Mouse (Mus musculus) kidney, embryonic 14.5 days (tissue): Measurements from ENCODE around the gene Dhrs1. TPM values are rescaled to one million over a fixed set of nuclear protein-coding genes. Genes with fewer than 3 reads are reported as not detected.

Experiments
- ATAC-seq: fragments of 200-750 bp; cut with Nextera tagmentation; 2 replicates; pipeline ENCODE4 v1.8.0; 2017; ENCODE audit warnings: moderate number of reproducible peaks, mild to moderate bottlenecking, moderate TSS enrichment, moderate library complexity; ENCODE audit not compliant: low FRiP score, low TSS enrichment
- H3K27ac ChIP-seq: fragments of 300-500 bp; sonication (generic); 2 replicates; pipeline ENCODE4 v1.5.1; 2014; ENCODE audit warnings: low read depth, mild to moderate bottlenecking, low read length, moderate library complexity, mixed read lengths
- H3K27me3 ChIP-seq: fragments of 300-500 bp; sonication (generic); 2 replicates; pipeline ENCODE4 v1.6.1; 2014; ENCODE audit warnings: mild to moderate bottlenecking, low read length; ENCODE audit not compliant: control insufficient read depth, insufficient read depth
- H3K36me3 ChIP-seq: fragments of 300-500 bp; sonication (generic); 2 replicates; pipeline ENCODE4 v1.6.1; 2014; ENCODE audit warnings: low read length, mixed read lengths; ENCODE audit not compliant: control insufficient read depth, insufficient read depth
- H3K4me1 ChIP-seq: fragments of 300-500 bp; sonication (generic); 2 replicates; pipeline ENCODE4 v1.6.1; 2014; ENCODE audit warnings: low read length, mixed read lengths; ENCODE audit not compliant: control insufficient read depth, insufficient read depth
- H3K4me2 ChIP-seq: fragments of 300-500 bp; sonication (generic); replicated peaks from 2 replicates; pipeline ENCODE4 v1.6.1; 2014; ENCODE audit warnings: low read depth, mild to moderate bottlenecking, low read length
- H3K4me3 ChIP-seq: fragments of 300-500 bp; sonication (generic); 2 replicates; pipeline ENCODE4 v1.5.1; 2014; ENCODE audit warnings: mild to moderate bottlenecking, low read length
- H3K9ac ChIP-seq: fragments of 300-500 bp; sonication (generic); 2 replicates; pipeline ENCODE4 v1.6.1; 2014; ENCODE audit warnings: low read depth, mild to moderate bottlenecking, low read length, moderate library complexity
- H3K9me3 ChIP-seq: fragments of 300-500 bp; sonication (generic); 2 replicates; pipeline ENCODE4 v1.6.1; 2016; ENCODE audit warnings: low read length; ENCODE audit not compliant: control insufficient read depth
- WGBS: fragments of 180-500 bp; shearing (Covaris S2); extraction: QIAGEN DNeasy Blood & Tissue Kit; methylation state at CpG from one replicate; pipeline ENCODE4 v1.1.7; 2014; 5-methylcytosine and 5-hydroxymethylcytosine counted together
- polyA plus RNA-seq: library from polyadenylated mRNA; unstranded; fragments of >200 nt; fragmentation: Nextera tagmentation; extraction: Ambion mirVana; gene quantifications from 2 replicates; pipeline ENCODE4 v1.2.1, GENCODE M21; 2014

The Dhrs1 gene
- polyA plus RNA-seq, 1 experiment from 2014 or later = 82.3 TPM

- H3K27me3 ChIP-seq = peaks cover 5% of the 10 kb centered on the region
- H3K36me3 ChIP-seq = peaks cover 34% of the 10 kb centered on the region
- H3K9ac ChIP-seq = no peak overlapping the region
- H3K4me1 ChIP-seq = no peaks in the 10 kb centered on the region; the same call in 1 of the 2 replicates
- no peak overlapping the region for H3K4me2 ChIP-seq
- 88% methylated on average over 6 of the region's 6 CpGs for WGBS
- no peak overlapping the region for H3K27ac ChIP-seq
- H3K9me3 ChIP-seq = no peaks in the 10 kb centered on the region
- ATAC-seq = no peak
- H3K4me3 ChIP-seq = no peak overlapping the region
Measured at GRCm38 (mm10) chr14:55757566-55757965, 12.1 kb upstream of the Dhrs1 start.

DNA sequence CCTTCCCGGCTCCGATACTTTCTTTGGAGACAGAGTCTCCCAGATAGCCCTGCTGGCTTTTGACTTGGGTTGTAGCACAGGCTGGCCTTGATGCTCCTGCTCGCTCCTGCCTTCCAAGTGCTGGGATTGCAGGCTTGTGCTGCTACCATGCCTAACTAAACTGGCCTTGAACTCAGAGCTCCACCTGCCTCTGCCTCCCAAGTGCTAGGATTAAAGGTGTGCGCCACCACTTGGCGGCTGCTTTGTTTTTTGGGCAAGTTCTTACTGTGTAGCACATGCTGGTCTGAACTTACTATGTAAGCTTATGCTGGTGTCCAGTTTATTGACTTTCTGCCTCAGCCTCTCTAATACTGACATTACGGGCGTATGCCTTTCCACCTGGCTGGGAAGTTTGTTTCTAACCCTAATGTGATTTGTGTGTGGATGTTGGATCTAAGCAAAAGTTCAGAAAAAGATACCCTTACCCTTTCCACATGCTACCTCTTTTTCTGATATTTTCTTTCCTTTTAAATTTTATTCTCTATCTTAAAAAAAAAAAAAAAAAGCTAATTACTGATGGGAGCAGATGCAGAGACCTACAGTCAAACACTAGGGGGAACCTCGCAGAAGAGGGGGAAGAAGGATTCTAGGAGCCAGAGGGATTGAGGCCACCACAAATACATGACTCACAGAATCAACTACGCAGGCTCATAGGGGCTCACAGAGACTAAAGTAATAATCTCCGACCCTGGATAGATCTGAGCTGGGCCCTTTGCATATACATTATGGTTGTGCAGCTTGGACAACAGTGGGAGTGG, 1.8 kb upstream of the Dhrs1 start:
- Histone ChIP-seq H3K4me1 (peaks cover 23% of the 10 kb centered on the region), H3K9me3 (no peaks in the 10 kb centered on the region), H3K9ac (no peak overlapping the region), H3K4me3 (no peak overlapping the region; the same call in 1 of the 2 replicates), H3K27ac (no peak overlapping the region), H3K4me2 (peak overlapping the region; percentile 95; the same call in 1 of the 2 replicates), H3K36me3 (peaks cover 38% of the 10 kb centered on the region), H3K27me3 (no peaks in the 10 kb centered on the region)
- 95% methylated on average over 10 of the region's 10 CpGs for WGBS
- ATAC-seq = no peak

GRCm38 (mm10) chr14:55745861-55746237, 359 bp upstream of the Dhrs1 start:
- H3K4me2 ChIP-seq = peak overlapping the region; percentile 95
- H3K27ac ChIP-seq = no peak overlapping the region
- H3K4me3 ChIP-seq = peak overlapping the region; percentile 92
- no peak for ATAC-seq
- no peaks in the 10 kb centered on the region for H3K9me3 ChIP-seq
- peak overlapping the region; percentile 83 for H3K9ac ChIP-seq
- H3K4me1 ChIP-seq = peaks cover 23% of the 10 kb centered on the region
- H3K36me3 ChIP-seq = peaks cover 31% of the 10 kb centered on the region
- no peaks in the 10 kb centered on the region for H3K27me3 ChIP-seq
- under 1% methylated on average over 31 of the region's 31 CpGs for WGBS

DNA sequence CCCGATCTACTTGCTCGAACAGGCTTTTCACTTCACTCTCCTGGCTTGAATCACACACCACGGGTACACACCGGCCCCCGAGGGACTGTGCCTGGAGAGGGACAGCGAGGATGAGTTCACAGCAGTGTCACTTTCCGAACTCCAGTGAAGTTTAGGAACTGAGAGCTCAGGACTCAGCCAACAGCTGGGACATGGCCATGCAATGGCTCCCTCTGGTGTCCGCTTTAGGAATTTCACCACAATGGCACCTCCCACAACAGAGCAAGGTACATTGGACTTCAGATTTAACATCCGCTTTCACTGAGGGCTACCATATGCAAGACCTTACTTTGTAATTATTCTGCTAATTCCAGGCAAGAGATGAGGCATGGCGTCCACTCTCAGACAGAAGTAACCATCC, 1.8 kb downstream of the Dhrs1 start:
- H3K4me2 ChIP-seq = peak overlapping the region; percentile 30; the same call in 1 of the 2 replicates
- no peak overlapping the region for H3K27ac ChIP-seq
- H3K4me1 ChIP-seq = peaks cover 23% of the 10 kb centered on the region
- peak overlapping the region; percentile 14 for H3K4me3 ChIP-seq
- peak overlapping the region; percentile 37; the same call in 1 of the 2 replicates for H3K9ac ChIP-seq
- no peaks in the 10 kb centered on the region for H3K9me3 ChIP-seq
- H3K27me3 ChIP-seq = no peaks in the 10 kb centered on the region
- whole genome bisulfite sequencing = 20% methylated on average over 10 of the region's 10 CpGs
- peaks cover 36% of the 10 kb centered on the region for H3K36me3 ChIP-seq
- ATAC-seq = peak; percentile 76

DNA sequence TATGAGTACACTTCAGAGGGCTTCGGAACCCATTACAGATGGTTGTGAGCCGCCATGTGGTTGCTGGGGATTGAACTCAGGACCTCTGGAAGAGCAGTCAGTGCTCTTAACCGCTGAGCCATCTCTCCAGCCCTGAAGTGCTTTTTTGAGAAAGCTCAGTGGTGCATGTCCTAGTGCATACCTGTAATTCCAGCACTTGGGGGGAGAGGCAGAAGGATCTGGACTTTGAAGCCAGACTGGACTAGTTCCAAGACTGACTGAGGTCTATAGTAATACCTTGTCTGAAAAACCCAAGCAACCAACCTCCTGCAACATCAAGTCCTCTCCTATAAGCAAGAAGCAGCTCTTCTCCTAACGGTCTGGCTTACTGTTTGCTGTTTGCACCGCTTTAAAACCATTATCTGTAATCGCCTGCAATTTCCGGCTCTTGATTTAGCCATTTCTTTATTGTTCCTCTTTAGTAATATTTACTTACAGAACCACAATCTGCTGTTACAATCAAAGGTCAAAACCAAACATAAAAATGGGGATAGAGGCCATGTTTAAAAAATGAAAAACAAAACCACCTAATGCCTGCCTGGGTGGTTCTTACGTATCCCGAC, 8.3 kb downstream of the Dhrs1 start:
- no peak for ATAC-seq
- Histone ChIP-seq H3K36me3 (peaks cover 33% of the 10 kb centered on the region), H3K9ac (no peak overlapping the region), H3K4me3 (no peak overlapping the region), H3K27me3 (no peaks in the 10 kb centered on the region), H3K4me2 (no peak overlapping the region), H3K27ac (no peak overlapping the region), H3K4me1 (no peaks in the 10 kb centered on the region), H3K9me3 (no peaks in the 10 kb centered on the region)
- 78% methylated on average over 9 of the region's 9 CpGs for WGBS

GRCm38 (mm10) chr14:55735758-55736157, 9.7 kb downstream of the Dhrs1 start:
- 85% methylated on average over 4 of the region's 4 CpGs for WGBS
- Histone ChIP-seq H3K27me3 (peaks cover 5% of the 10 kb centered on the region; the same call in 1 of the 2 replicates), H3K27ac (no peak overlapping the region)

GRCm38 (mm10) chr14:55735334-55735733, 10.2 kb downstream of the Dhrs1 start:
- no peaks in the 10 kb centered on the region for H3K9me3 ChIP-seq
- H3K4me1 ChIP-seq = no peaks in the 10 kb centered on the region
- peaks cover 5% of the 10 kb centered on the region; the same call in 1 of the 2 replicates for H3K27me3 ChIP-seq
- ATAC-seq = no peak
- WGBS = 44% methylated on average over 3 of the region's 3 CpGs
- H3K27ac ChIP-seq = no peak overlapping the region
- H3K9ac ChIP-seq = no peak overlapping the region
- H3K4me2 ChIP-seq = no peak overlapping the region
- peaks cover 21% of the 10 kb centered on the region for H3K36me3 ChIP-seq
- no peak overlapping the region for H3K4me3 ChIP-seq

More at GRCm38 (mm10) chr14:55735758-55736157, 9.7 kb downstream of the Dhrs1 start:
- Histone ChIP-seq H3K4me1 (no peaks in the 10 kb centered on the region), H3K4me3 (no peak overlapping the region), H3K9me3 (no peaks in the 10 kb centered on the region), H3K9ac (no peak overlapping the region), H3K4me2 (no peak overlapping the region), H3K36me3 (peaks cover 25% of the 10 kb centered on the region)
- ATAC-seq = no peak

GRCm38 (mm10) chr14:55734869-55735268, 10.6 kb downstream of the Dhrs1 start:
- H3K36me3 ChIP-seq = peaks cover 17% of the 10 kb centered on the region
- no peak overlapping the region for H3K4me2 ChIP-seq
- H3K27ac ChIP-seq = no peak overlapping the region
- peaks cover 5% of the 10 kb centered on the region; the same call in 1 of the 2 replicates for H3K27me3 ChIP-seq
- H3K9ac ChIP-seq = no peak overlapping the region
- 79% methylated on average over 7 of the region's 7 CpGs for WGBS
- no peaks in the 10 kb centered on the region for H3K4me1 ChIP-seq
- H3K9me3 ChIP-seq = no peaks in the 10 kb centered on the region
- H3K4me3 ChIP-seq = no peak overlapping the region
- no peak for ATAC-seq

DNA sequence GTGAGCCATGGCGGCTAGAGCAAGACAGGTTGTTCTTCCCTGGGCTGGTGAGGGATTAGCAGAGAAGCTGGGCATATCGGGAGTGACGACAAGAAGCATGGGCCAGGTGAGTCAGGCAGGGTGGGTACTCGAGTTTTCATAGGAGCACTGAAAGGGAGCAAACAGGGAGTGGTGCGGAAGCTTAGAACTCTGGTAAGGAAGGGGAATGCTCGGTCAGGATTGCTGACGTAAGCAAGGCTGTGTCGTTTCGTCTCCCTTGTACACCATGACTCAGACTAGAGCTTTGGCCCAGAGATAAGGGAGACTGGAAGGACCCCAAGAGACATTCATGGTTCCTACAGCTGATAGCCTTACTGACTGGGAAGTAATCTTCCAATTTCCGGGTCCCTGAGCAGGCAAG, 11.6 kb downstream of the Dhrs1 start:
- no peak for ATAC-seq
- peaks cover 7% of the 10 kb centered on the region; the same call in 1 of the 2 replicates for H3K36me3 ChIP-seq

More for the DNA sequence above, 11.6 kb downstream of the Dhrs1 start:
- WGBS = 70% methylated on average over 10 of the region's 10 CpGs
- peaks cover 5% of the 10 kb centered on the region; the same call in 1 of the 2 replicates for H3K27me3 ChIP-seq
- H3K27ac ChIP-seq = no peak overlapping the region
- no peaks in the 10 kb centered on the region for H3K9me3 ChIP-seq
- no peak overlapping the region for H3K4me3 ChIP-seq
- no peak overlapping the region for H3K4me2 ChIP-seq
- no peaks in the 10 kb centered on the region for H3K4me1 ChIP-seq
- no peak overlapping the region for H3K9ac ChIP-seq
